Mouse (Mus musculus) cerebellum, adult 2 months (tissue): ENCODE data around the gene Cspg4.

Source experiments
- CTCF ChIP-seq: fragments of 200-500 bp; IDR thresholded peaks from 2 replicates; pipeline ENCODE4 v1.5.1; 2011; ENCODE audit warnings: low read depth, mild to moderate bottlenecking, control low read depth, low read length, moderate library complexity, borderline replicate concordance; ENCODE audit not compliant: insufficient read depth
- POLR2A ChIP-seq: fragments of 200-500 bp; IDR thresholded peaks from 2 replicates; pipeline ENCODE4 v1.6.1; 2011; ENCODE audit warnings: low read length, control low read depth, borderline replicate concordance; ENCODE audit not compliant: insufficient read depth

DNA sequence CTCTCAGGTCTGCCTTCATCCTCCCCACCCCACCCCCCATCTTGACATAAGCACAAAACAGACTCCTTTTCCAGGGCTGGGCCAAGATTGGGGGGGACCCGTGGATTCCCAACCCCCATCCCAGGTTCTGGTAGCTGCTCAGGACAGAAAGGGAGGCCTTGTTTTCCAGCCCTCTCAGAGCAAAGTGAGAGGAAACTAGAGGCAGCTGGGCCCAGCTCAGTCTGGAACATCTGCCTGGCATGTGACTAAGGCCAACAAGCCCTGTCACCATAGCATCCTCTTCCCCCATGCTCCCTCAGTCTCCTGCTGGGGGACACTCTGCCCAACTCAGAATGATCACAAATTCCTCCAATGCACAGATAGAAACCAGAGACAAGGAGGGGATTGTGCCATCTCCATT lies 50.3 kb downstream of the Cspg4 start:
- TF ChIP-seq CTCF (no peak), POLR2A (no peak)
